Mouse (Mus musculus): ENCODE data around the gene Irx5. TPM values are rescaled to one million over a fixed set of nuclear protein-coding genes. Genes with fewer than 3 reads are reported as not detected.

Irx5 gene
- total and polyA plus RNA-seq, 3 experiments, result 5.7 to 11.5 (median 6.2) TPM

GRCm38 (mm10) chr8:92365944-92366735, 8.7 kb downstream of the Irx5 start:
- intact Hi-C loops (cut with DNase I), result no loop called here
- no peaks in the 10 kb centered on the region for H3K4me1 ChIP-seq (ENCODE audit: control insufficient read depth, insufficient read depth, low read length)
- H3K9ac ChIP-seq (ENCODE audit: low read depth, low read length), result no peak overlapping the region
- H3K27ac ChIP-seq, result no peak overlapping the region
- no peaks in the 10 kb centered on the region for H3K79me2 ChIP-seq (replicated peaks; ENCODE audit: control insufficient read depth, insufficient read depth, low read length)
- 37% methylated on average over 26 of the region's 26 CpGs for WGBS
- H3K36me3 ChIP-seq (ENCODE audit: control insufficient read depth, insufficient read depth, low read length), result no peaks in the 10 kb centered on the region
- DNase-seq, result no peak
- H3K4me3 ChIP-seq, result no peak overlapping the region
- TF ChIP-seq EP300 (IDR thresholded peaks at IDR 0.05; ENCODE audit: insufficient read depth, low read depth, low read length) (no peak), CTCF (IDR thresholded peaks at IDR 0.05) (no peak), POLR2A (IDR thresholded peaks at IDR 0.05; ENCODE audit: insufficient read depth, low read depth, low read length) (no peak)
- H3K27me3 ChIP-seq (ENCODE audit: control insufficient read depth, insufficient read depth, low read length), result peaks cover 21% of the 10 kb centered on the region

DNA sequence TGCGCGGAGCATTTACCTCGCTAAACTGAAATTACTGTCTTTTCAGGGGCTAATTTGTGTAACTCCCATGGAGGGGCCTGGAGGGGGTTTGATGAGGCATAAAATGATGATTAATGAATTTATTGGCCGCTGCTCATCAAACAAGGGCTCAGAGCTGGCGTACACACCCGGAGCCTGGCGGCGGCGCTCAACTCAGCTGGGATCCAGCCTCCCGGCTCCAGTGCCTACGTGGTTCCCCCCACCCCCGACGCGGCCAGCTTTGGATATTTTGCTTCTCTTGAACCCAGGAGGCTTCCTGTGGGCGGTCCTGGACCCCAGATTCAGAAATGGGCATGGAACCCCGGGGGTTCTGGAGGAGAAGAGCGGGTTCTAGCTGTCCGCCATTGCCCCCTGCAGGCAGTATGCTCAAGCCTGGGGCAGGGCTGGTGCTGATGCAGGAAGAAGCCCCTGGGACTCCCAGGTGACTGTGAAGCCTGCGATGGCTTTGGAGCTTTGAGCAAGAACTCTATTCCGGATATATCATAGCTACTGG, 9.4 kb downstream of the Irx5 start:
- TF ChIP-seq POLR2A (IDR thresholded peaks at IDR 0.05; ENCODE audit: insufficient read depth, low read depth, low read length) (no peak), CTCF (IDR thresholded peaks at IDR 0.05) (peak; percentile 58), EP300 (IDR thresholded peaks at IDR 0.05; ENCODE audit: insufficient read depth, low read depth, low read length) (no peak)
- Histone ChIP-seq H3K9ac (ENCODE audit: low read depth, low read length) (no peak overlapping the region), H3K79me2 (replicated peaks; ENCODE audit: control insufficient read depth, insufficient read depth, low read length) (no peaks in the 10 kb centered on the region), H3K27ac (no peak overlapping the region), H3K4me3 (no peak overlapping the region), H3K4me1 (ENCODE audit: control insufficient read depth, insufficient read depth, low read length) (no peaks in the 10 kb centered on the region), H3K36me3 (ENCODE audit: control insufficient read depth, insufficient read depth, low read length) (no peaks in the 10 kb centered on the region), H3K27me3 (ENCODE audit: control insufficient read depth, insufficient read depth, low read length) (peaks cover 18% of the 10 kb centered on the region)
- WGBS, result 38% methylated on average over 20 of the region's 20 CpGs
- DNase-seq, result peak; percentile 23 to 39
- intact Hi-C loops (cut with DNase I), result no loop called here

DNA sequence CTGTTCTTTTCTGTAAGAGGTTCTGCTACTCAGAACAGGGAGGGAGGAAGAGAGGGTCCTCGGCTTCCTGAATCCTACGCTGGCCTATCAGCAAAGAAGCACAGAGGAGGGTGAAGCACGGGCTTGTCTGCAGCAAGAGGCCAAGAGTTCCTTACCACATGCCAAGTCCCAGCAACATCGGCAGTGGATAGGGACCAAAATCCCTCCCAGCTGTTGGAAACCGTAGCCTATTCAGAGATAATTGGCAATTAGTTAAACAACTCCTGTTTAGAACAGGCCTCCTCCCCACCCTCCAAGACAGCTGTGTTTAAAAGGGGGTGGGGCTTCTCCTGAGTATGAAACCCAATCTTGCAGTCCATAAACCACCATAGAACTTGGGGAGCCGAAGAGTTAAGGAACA, 22.1 kb downstream of the Irx5 start:
- intact Hi-C loops (cut with DNase I), result loop anchor here (10.0 kb wide), 1 partner anchor 1185 kb away; the partner anchor contains the start of gene Aktip
- Histone ChIP-seq H3K27me3 (ENCODE audit: control insufficient read depth, insufficient read depth, low read length) (no peaks in the 10 kb centered on the region; the same call in 1 of the 2 replicates), H3K79me2 (replicated peaks; ENCODE audit: control insufficient read depth, insufficient read depth, low read length) (no peaks in the 10 kb centered on the region), H3K27ac (no peak overlapping the region), H3K4me1 (ENCODE audit: control insufficient read depth, insufficient read depth, low read length) (no peaks in the 10 kb centered on the region), H3K4me3 (no peak overlapping the region), H3K36me3 (ENCODE audit: control insufficient read depth, insufficient read depth, low read length) (no peaks in the 10 kb centered on the region), H3K9ac (ENCODE audit: low read depth, low read length) (no peak overlapping the region)
- DNase-seq, result no peak
- WGBS, result 36% methylated on average over 6 of the region's 6 CpGs
- TF ChIP-seq EP300 (IDR thresholded peaks at IDR 0.05; ENCODE audit: insufficient read depth, low read depth, low read length) (no peak), CTCF (IDR thresholded peaks at IDR 0.05) (no peak), POLR2A (IDR thresholded peaks at IDR 0.05; ENCODE audit: insufficient read depth, low read depth, low read length) (no peak)

DNA sequence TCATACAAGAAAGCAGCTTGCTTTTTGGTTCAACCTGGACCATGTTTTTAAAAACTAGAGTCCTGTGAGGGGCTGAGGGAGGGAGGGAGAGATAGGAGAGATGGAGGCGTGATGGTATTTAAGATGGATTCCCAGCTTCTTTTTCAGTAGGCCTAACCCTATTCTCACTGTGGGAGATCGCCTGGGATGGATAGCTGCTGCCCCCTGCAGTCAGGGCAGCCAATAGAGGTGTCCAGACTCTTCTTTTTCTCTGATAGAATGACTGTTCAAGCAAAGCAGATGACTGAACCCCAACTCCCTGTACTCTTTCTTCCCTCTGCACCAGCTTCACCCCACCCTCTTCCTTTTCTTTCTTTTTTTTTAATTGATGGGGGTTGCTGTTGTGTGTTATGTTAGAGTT, 23.1 kb downstream of the Irx5 start:
- intact Hi-C loops (cut with DNase I), result no loop called here
- Histone ChIP-seq H3K4me3 (no peak overlapping the region), H3K9ac (ENCODE audit: low read depth, low read length) (no peak overlapping the region), H3K79me2 (replicated peaks; ENCODE audit: control insufficient read depth, insufficient read depth, low read length) (no peaks in the 10 kb centered on the region), H3K27ac (no peak overlapping the region), H3K27me3 (ENCODE audit: control insufficient read depth, insufficient read depth, low read length) (no peaks in the 10 kb centered on the region; the same call in 1 of the 2 replicates), H3K36me3 (ENCODE audit: control insufficient read depth, insufficient read depth, low read length) (no peaks in the 10 kb centered on the region), H3K4me1 (ENCODE audit: control insufficient read depth, insufficient read depth, low read length) (no peaks in the 10 kb centered on the region)
- WGBS, result 61% methylated on average over 2 of the region's 2 CpGs
- TF ChIP-seq POLR2A (IDR thresholded peaks at IDR 0.05; ENCODE audit: insufficient read depth, low read depth, low read length) (no peak), CTCF (IDR thresholded peaks at IDR 0.05) (peak; percentile 75)
- DNase-seq, result peak in 1 of 2 experiments; percentile 49

GRCm38 (mm10) chr8:92387893-92388292, 30.5 kb downstream of the Irx5 start:
- no peak overlapping the region for H3K4me3 ChIP-seq
- intact Hi-C loops (cut with DNase I), result no loop called here
- no peak for TF ChIP-seq CTCF (IDR thresholded peaks at IDR 0.05)
- TF ChIP-seq EP300 (IDR thresholded peaks at IDR 0.05; ENCODE audit: insufficient read depth, low read depth, low read length), result no peak
- TF ChIP-seq POLR2A (IDR thresholded peaks at IDR 0.05; ENCODE audit: insufficient read depth, low read depth, low read length), result no peak
- DNase-seq, result no peak
- no peaks in the 10 kb centered on the region for H3K79me2 ChIP-seq (replicated peaks; ENCODE audit: control insufficient read depth, insufficient read depth, low read length)
- no peak overlapping the region for H3K27ac ChIP-seq
- H3K9ac ChIP-seq (ENCODE audit: low read depth, low read length), result no peak overlapping the region
- no peaks in the 10 kb centered on the region for H3K36me3 ChIP-seq (ENCODE audit: control insufficient read depth, insufficient read depth, low read length)
- WGBS, result 87% methylated on average over 4 of the region's 4 CpGs
- no peaks in the 10 kb centered on the region for H3K4me1 ChIP-seq (ENCODE audit: control insufficient read depth, insufficient read depth, low read length)
- no peaks in the 10 kb centered on the region for H3K27me3 ChIP-seq (ENCODE audit: control insufficient read depth, insufficient read depth, low read length)

DNA sequence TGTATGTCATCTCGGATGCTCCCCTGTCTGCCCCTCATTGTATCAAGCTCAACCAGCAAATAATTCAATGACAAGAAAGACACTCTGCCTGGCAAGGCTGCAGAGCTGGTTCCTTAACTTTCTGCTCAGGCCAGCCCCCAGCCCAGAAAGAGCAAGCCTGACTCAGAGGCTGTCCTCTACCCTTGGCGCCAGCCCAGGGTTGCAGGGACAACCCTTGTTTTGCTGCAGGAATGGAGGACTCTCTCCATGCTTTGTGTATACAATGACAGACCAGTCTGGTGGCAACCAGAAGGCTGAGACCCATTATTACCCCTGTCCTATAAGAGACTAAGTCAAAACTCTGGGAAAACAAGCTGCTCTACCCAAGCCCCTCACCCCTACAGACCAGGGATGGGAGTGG, 46.8 kb downstream of the Irx5 start:
- WGBS, result 77% methylated on average over 2 of the region's 2 CpGs
- no peak for TF ChIP-seq EP300 (IDR thresholded peaks at IDR 0.05; ENCODE audit: insufficient read depth, low read depth, low read length)
- no peak for TF ChIP-seq CTCF (IDR thresholded peaks at IDR 0.05)
- no peak for TF ChIP-seq POLR2A (IDR thresholded peaks at IDR 0.05; ENCODE audit: insufficient read depth, low read depth, low read length)
- Histone ChIP-seq H3K9ac (ENCODE audit: low read depth, low read length) (no peak overlapping the region), H3K4me3 (no peak overlapping the region), H3K4me1 (ENCODE audit: control insufficient read depth, insufficient read depth, low read length) (no peaks in the 10 kb centered on the region), H3K36me3 (ENCODE audit: control insufficient read depth, insufficient read depth, low read length) (no peaks in the 10 kb centered on the region), H3K27me3 (ENCODE audit: control insufficient read depth, insufficient read depth, low read length) (no peaks in the 10 kb centered on the region; the same call in 1 of the 2 replicates), H3K79me2 (replicated peaks; ENCODE audit: control insufficient read depth, insufficient read depth, low read length) (no peaks in the 10 kb centered on the region), H3K27ac (no peak overlapping the region)
- no peak for DNase-seq
- intact Hi-C loops (cut with DNase I), result no loop called here

Measured in heart, adult 2 months (tissue).